Comparison of ENCODE assay signal across 8 mouse cellular contexts in the genomic region with DNA sequence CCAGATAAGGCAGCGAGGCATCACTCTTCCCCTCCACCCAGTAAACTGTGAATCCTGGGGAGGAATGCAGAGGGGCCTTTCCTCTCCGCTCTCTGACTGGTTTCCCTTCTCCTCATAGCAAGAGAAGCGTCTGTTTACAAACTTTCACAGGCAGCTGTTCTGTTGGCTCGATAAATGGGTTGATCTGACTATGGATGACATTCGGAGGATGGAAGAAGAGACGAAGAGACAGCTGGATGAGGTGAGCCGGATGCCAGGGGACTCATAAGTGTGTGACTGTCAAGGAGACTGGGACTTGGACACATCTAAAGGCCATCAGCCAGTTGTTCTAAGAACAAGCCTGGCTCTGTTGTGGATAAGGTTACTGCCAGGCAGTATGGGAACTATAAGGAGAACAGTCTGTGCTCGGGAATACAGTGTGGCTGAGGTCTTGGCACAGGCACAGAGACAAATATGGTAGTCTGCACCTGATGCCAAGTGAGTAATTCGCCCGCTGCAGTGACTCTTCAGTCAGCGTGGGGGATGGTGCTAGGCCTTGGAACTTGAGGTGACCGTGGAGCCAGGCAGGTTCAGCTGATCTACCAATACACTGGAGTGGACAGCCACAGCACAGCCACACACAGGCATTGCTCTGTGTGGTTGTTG. TPM values are rescaled to one million over a fixed set of nuclear protein-coding genes. Genes with fewer than 3 reads are reported as not detected.
A peak's percentile ranks its signal among the peaks of the same experiment; 100 is the strongest.
DNase-seq lines count a peak whose midpoint lies in the region; ATAC-seq and TF ChIP-seq lines count a peak whose summit lies in the region.

No protein-coding gene starts in this region.

- H3K9ac ChIP-seq in heart, adult 2 months (ENCODE audit: low read depth, low read length), result no peak overlapping the region

- no peak for TF ChIP-seq CTCF in heart, adult 2 months (IDR thresholded peaks at IDR 0.05)

- H3K9me3 ChIP-seq in heart, embryonic 10.5 days, result no peaks in the 10 kb centered on the region

- TF ChIP-seq EP300 in heart, adult 2 months (IDR thresholded peaks at IDR 0.05; ENCODE audit: insufficient read depth, low read depth, low read length), result peak; percentile 56; the same call in 1 of the 2 replicates

- peak in 1 of 2 experiments; percentile 75 for DNase-seq in heart, adult 2 months
- DNase-seq in heart, embryonic 10.5 days (ENCODE audit: low spot score), result no peak
- peak; percentile 74 for DNase-seq in adipocyte (ENCODE audit: low spot score)
- DNase-seq in fibroblast of lung, adult 2 months (ENCODE audit: low read depth), result peak; percentile 62
- DNase-seq in left cerebral cortex, postnatal 4 days, result peak; percentile 28
- DNase-seq in B cell, adult 2 months, result no peak
- DNase-seq in spleen, postnatal 36 days (ENCODE audit: low spot score in 2 of 2), result no peak

- peaks cover 22% of the 10 kb centered on the region for H3K4me1 ChIP-seq in heart, adult 2 months (ENCODE audit: control insufficient read depth, insufficient read depth, low read length)
- peaks cover 29% of the 10 kb centered on the region for H3K4me1 ChIP-seq in heart, embryonic 10.5 days

- peaks cover 28% of the 10 kb centered on the region for H3K36me3 ChIP-seq in heart, adult 2 months (ENCODE audit: control insufficient read depth, insufficient read depth, low read length)
- peaks cover 64% of the 10 kb centered on the region for H3K36me3 ChIP-seq in heart, embryonic 10.5 days

- no peak overlapping the region for H3K4me3 ChIP-seq in heart, adult 2 months
- H3K4me3 ChIP-seq in heart, embryonic 10.5 days, result no peak overlapping the region

- intact Hi-C loops in heart, adult 2 months (cut with DNase I), result no loop called here
- intact Hi-C loops in left cerebral cortex, postnatal 4 days (cut with DNase I), result no loop called here

- TF ChIP-seq POLR2A in heart, adult 2 months (IDR thresholded peaks at IDR 0.05; ENCODE audit: insufficient read depth, low read depth, low read length), result peak; percentile 28; the same call in 1 of the 2 replicates

- H3K27ac ChIP-seq in heart, adult 2 months, result peak overlapping the region; percentile 93
- H3K27ac ChIP-seq in heart, embryonic 10.5 days, result no peak overlapping the region

- 58% methylated on average over 12 of the region's 12 CpGs for WGBS in heart, adult 2 months
- 88% methylated on average over 12 of the region's 12 CpGs for WGBS in heart, embryonic 10.5 days

- no peak for ATAC-seq in inflammation-experienced regulatory T-cells, adult 6 months

- H3K27me3 ChIP-seq in heart, adult 2 months (ENCODE audit: control insufficient read depth, insufficient read depth, low read length), result no peaks in the 10 kb centered on the region
- H3K27me3 ChIP-seq in heart, embryonic 10.5 days (ENCODE audit: insufficient read depth, poor library complexity, severe bottlenecking), result no peaks in the 10 kb centered on the region

- H3K79me2 ChIP-seq in heart, adult 2 months (replicated peaks; ENCODE audit: control insufficient read depth, insufficient read depth, low read length), result no peaks in the 10 kb centered on the region

RNA-seq across cellular contexts. Expression of a gene that starts 10.5 kb away (rescaled TPM):
- total RNA-seq in heart, adult 2 months (2021), result 10 to 100 TPM; 24.5 to 30.2 TPM
- 42.8 and 59.8 TPM in 2 replicates for polyA plus RNA-seq in heart, adult 2 months (2012; rRNA removed)
- polyA plus RNA-seq in heart, embryonic 10.5 days (2016; fragmentation: Nextera tagmentation; extraction: Ambion mirVana), result 16.9 and 18.7 TPM in 2 replicates
- 10 to 100 TPM; 45.5 to 47.2 TPM for total RNA-seq in left cerebral cortex, postnatal 4 days (2021)
- polyA plus RNA-seq in inflammation-experienced regulatory T-cells, adult 6 months (2017; shearing (Covaris generic)), result 100 to 1,000 TPM; 110 to 156 (median 133) TPM

RNA-seq across cellular contexts. Expression of a gene that starts 30.0 kb away (rescaled TPM):
- 100 to 1,000 TPM in 1 of 2 experiments, 10 to 100 TPM in 1; 96.9 to 105 TPM for total RNA-seq in heart, adult 2 months (2021)
- 68.7 and 94.7 TPM in 2 replicates for polyA plus RNA-seq in heart, adult 2 months (2012; rRNA removed)
- polyA plus RNA-seq in heart, embryonic 10.5 days (2016; fragmentation: Nextera tagmentation; extraction: Ambion mirVana), result 55.3 and 75.2 TPM in 2 replicates
- total RNA-seq in left cerebral cortex, postnatal 4 days (2021), result 10 to 100 TPM; 38.1 to 41.0 TPM
- polyA plus RNA-seq in inflammation-experienced regulatory T-cells, adult 6 months (2017; shearing (Covaris generic)), result 10 to 100 TPM; 15.6 to 24.5 (median 23.1) TPM

RNA-seq across cellular contexts. Expression of a gene that starts 32.4 kb away (rescaled TPM):
- total RNA-seq in heart, adult 2 months (2021), result 10 to 100 TPM; 96.6 to 99.1 TPM
- polyA plus RNA-seq in heart, adult 2 months (2012; rRNA removed), result 57.2 and 95.9 TPM in 2 replicates
- 56.1 and 80.1 TPM in 2 replicates for polyA plus RNA-seq in heart, embryonic 10.5 days (2016; fragmentation: Nextera tagmentation; extraction: Ambion mirVana)
- 100 to 1,000 TPM; 249 to 259 TPM for total RNA-seq in left cerebral cortex, postnatal 4 days (2021)
- polyA plus RNA-seq in inflammation-experienced regulatory T-cells, adult 6 months (2017; shearing (Covaris generic)), result 10 to 100 TPM; 30.5 to 50.5 (median 40.2) TPM

RNA-seq across cellular contexts. Expression of a gene that starts 58.8 kb away (rescaled TPM):
- 10 to 100 TPM; 82.9 to 90.3 TPM for total RNA-seq in heart, adult 2 months (2021)
- polyA plus RNA-seq in heart, adult 2 months (2012; rRNA removed), result 27.6 and 64.4 TPM in 2 replicates
- 110 and 113 TPM in 2 replicates for polyA plus RNA-seq in heart, embryonic 10.5 days (2016; fragmentation: Nextera tagmentation; extraction: Ambion mirVana)
- 100 to 1,000 TPM; 118 to 119 TPM for total RNA-seq in left cerebral cortex, postnatal 4 days (2021)
- polyA plus RNA-seq in inflammation-experienced regulatory T-cells, adult 6 months (2017; shearing (Covaris generic)), result 10 to 100 TPM; 10.5 to 13.5 (median 12.0) TPM

Comparison
In these comparisons a context has a peak if more than half of its experiments do, and no peak if none do; other contexts are left out.
1. DNase-seq: peak in adipocyte (single experiment), fibroblast of lung, adult 2 months (single experiment) and left cerebral cortex, postnatal 4 days (single experiment); none in heart, embryonic 10.5 days (single experiment), B cell, adult 2 months (0 of 2) and spleen, postnatal 36 days (0 of 2).